Mouse (Mus musculus): ENCODE data around the gene Rab3ip.

DNA sequence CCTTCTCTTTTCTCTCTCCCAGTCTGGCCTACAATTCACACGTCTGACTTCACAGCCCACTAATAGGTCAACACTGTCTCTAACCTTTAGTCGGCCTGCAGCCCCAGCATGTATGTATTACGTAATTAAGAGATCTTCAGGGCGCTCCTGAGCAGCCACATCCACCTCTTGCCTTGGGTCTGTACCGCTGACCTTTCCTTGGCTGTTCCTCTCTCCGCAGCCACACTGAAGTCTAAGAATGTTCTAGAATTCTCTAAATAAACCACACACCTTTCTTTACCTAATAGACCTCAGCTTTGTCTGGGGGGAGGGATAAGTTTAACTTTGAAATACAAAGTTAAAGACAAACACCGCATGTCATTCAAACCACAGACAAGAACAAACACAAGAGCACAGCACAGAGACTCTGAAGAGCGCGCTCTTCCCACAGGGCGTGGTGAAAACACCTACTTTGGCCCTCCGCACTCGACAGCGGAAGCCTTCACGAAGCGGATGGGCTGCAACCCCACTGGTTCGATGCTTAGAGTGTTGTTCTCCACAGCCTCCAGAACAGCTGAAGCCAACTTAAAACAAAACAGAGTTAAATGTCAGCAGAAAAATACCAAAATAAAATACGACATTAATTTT lies 36.8 kb downstream of the Rab3ip start:
- TF ChIP-seq CTCF (IDR thresholded peaks at IDR 0.05; ENCODE audit: low read depth, low read length) (no peak), POLR2A (IDR thresholded peaks at IDR 0.05; ENCODE audit: borderline replicate concordance, low read depth, low read length) (no peak)

Measured in bone marrow macrophage, adult 2 months (primary cell).